Mouse (Mus musculus) heart, postnatal 0 days (tissue): ENCODE data around the gene Klhl32.

ENCODE experiments used
- CTCF ChIP-seq: IDR thresholded peaks from 2 replicates; pipeline ENCODE4 v1.5.1; 2016; ENCODE audit warnings: antibody characterized with exemption, control low read depth, low read depth
- EP300 ChIP-seq: IDR thresholded peaks from 2 replicates; pipeline ENCODE4 v1.6.1; 2016; ENCODE audit warnings: antibody characterized with exemption, low read depth

DNA sequence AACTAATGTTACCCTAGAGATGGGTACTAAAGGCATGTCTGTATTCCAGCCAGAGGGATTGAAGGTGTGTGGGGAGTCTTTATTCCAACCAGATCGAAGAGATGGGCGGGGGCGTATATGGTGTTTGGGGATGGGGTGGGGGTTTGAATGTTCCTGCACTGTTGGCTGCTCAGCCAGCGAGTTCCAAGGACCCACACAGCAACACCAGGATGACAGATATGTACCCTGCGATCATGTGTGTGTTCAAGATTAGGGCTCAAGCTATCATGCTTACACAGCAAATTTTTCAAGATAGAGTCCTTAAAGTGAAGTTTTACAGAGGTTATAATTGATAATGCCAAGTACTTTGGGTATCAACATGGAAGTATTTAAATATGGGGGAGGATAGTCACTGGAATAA, 273.3 kb downstream of the Klhl32 start:
- TF ChIP-seq CTCF (no peak), EP300 (no peak)
